Mouse (Mus musculus) heart, embryonic 14.5 days (tissue): ENCODE results near the gene Gm45021. TPM values are rescaled to one million over a fixed set of nuclear protein-coding genes. Genes with fewer than 3 reads are reported as not detected.
A peak's percentile ranks its signal among the peaks of the same experiment; 100 is the strongest.

Experiments
- ATAC-seq: fragments of 200-750 bp; cut with Nextera tagmentation; 2 replicates; pipeline ENCODE4 v1.8.0; 2017; ENCODE audit warnings: low read depth, moderate TSS enrichment; ENCODE audit not compliant: insufficient number of reproducible peaks, insufficient read depth, low FRiP score
- H3K27ac ChIP-seq, 2 experiments: fragments of 200-500 bp in 1 of 2; fragments of 300-500 bp in 1 of 2; sonication (generic) in 1 of 2; replicated peaks in 1 of 2; 2 replicates each; pipeline ENCODE4 v1.5.1; 2012 to 2014; ENCODE audit warnings: low read depth in 2 of 2, low read length in 2 of 2, control low read depth in 1 of 2, mild to moderate bottlenecking in 1 of 2, mixed read lengths in 1 of 2; ENCODE audit not compliant: control insufficient read depth in 1 of 2, insufficient read depth in 1 of 2
- H3K27me3 ChIP-seq: fragments of 300-500 bp; sonication (generic); 2 replicates; pipeline ENCODE4 v1.6.1; 2014; ENCODE audit warnings: mild to moderate bottlenecking, low read length, control low read depth; ENCODE audit not compliant: control insufficient read depth, insufficient read depth
- H3K36me3 ChIP-seq: fragments of 300-500 bp; sonication (generic); 2 replicates; pipeline ENCODE4 v1.6.1; 2014; ENCODE audit warnings: mild to moderate bottlenecking, control low read depth, low read length, mixed read lengths; ENCODE audit not compliant: control insufficient read depth, insufficient read depth
- H3K4me1 ChIP-seq, 2 experiments: fragments of 200-500 bp in 1 of 2; fragments of 300-500 bp in 1 of 2; sonication (generic) in 1 of 2; 2 replicates each; pipeline ENCODE4 v1.6.1; 2012 to 2014; ENCODE audit warnings: low read length in 2 of 2, control low read depth in 1 of 2, mixed read lengths in 1 of 2; ENCODE audit not compliant: control insufficient read depth in 2 of 2, insufficient read depth in 2 of 2
- H3K4me2 ChIP-seq: fragments of 300-500 bp; sonication (generic); 2 replicates; pipeline ENCODE4 v1.6.1; 2014; ENCODE audit warnings: mild to moderate bottlenecking, low read length
- H3K4me3 ChIP-seq, 2 experiments: fragments of 200-500 bp in 1 of 2; fragments of 300-500 bp in 1 of 2; sonication (generic) in 1 of 2; 2 replicates each; pipeline ENCODE4 v1.5.1; 2012 to 2014; ENCODE audit warnings: low read length in 2 of 2, mild to moderate bottlenecking in 2 of 2, control low read depth in 1 of 2, low read depth in 1 of 2, moderate library complexity in 1 of 2; ENCODE audit not compliant: control insufficient read depth in 1 of 2, insufficient read depth in 1 of 2
- H3K9ac ChIP-seq: fragments of 300-500 bp; sonication (generic); 2 replicates; pipeline ENCODE4 v1.6.1; 2014; ENCODE audit warnings: mild to moderate bottlenecking, low read length
- H3K9me3 ChIP-seq: fragments of 300-500 bp; sonication (generic); 2 replicates; pipeline ENCODE4 v1.6.1; 2016; ENCODE audit warnings: low read length, control low read depth; ENCODE audit not compliant: control insufficient read depth
- WGBS: fragments of 180-500 bp; shearing (Covaris S2); extraction: QIAGEN DNeasy Blood & Tissue Kit; methylation state at CpG from one replicate; pipeline ENCODE4 v1.1.7; 2014; 5-methylcytosine and 5-hydroxymethylcytosine counted together
- polyA plus RNA-seq: library from polyadenylated mRNA; unstranded; fragments of >200 nt; fragmentation: Nextera tagmentation; extraction: Ambion mirVana; gene quantifications from 2 replicates; pipeline ENCODE4 v1.2.1, GENCODE M21; 2014

The Gm45021 gene
- polyA plus RNA-seq, 1 experiment from 2014 or later, result 1.3 TPM

DNA sequence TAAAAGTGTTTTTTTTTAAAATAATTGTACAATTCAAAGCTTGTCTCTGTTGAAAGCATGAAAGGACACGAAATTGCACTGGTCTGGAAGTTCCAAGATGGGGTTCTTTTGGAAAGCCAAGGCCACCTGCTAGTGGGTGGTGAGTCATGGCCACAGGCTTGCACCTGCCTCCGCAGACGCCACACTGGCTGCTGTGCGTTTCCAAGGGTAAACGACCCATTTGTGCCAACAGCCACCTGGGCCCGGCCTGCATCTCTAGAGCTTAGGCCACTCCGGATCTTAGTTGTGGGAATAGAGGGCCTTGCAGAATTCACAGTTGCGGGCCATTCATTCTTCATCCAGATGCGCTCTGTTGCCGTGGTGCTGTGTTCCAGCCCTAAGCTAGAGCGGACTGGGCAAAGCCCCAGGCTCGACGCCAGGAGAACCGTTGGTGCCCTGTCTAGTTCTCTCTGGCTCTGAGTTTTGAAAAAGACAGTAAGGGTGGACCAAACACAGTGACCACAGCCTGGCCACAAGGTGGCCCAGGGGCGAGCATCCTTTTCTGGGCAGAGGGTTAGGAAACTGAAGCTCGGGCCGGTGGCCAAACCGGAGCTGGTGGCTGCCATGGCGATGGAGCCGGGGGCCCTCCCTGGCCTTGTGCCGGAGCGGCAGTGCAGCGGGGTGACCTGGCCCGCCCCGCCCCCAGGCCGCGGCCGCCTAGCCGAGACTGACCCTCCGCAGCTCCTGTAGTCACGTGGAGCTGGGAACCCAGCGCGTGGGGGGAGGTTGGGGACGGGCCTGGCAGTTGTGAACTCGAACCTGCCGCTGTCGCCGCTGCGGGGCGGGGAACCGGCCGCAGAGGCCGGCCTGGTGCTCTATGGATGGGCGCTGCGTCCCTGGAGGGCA is 4.0 kb downstream of the Gm45021 start, which contains the start of the genes Repin1 and Gm44965:
Gene Repin1, plus strand, starts transcription at position 726 of the 885 bp plus-strand sequence.
Gene Gm44965, plus strand, starts transcription at position 784 of the 885 bp plus-strand sequence.
- H3K9me3 ChIP-seq, result peaks cover 20% of the 10 kb centered on the region
- H3K36me3 ChIP-seq, result peaks cover 31% of the 10 kb centered on the region
- H3K9ac ChIP-seq, result peak within 1 kb of the TSS; percentile 94
- ATAC-seq, result peak; percentile 90
- peaks cover 23 to 30% of the 10 kb centered on the region in 2 experiments for H3K4me1 ChIP-seq
- peak within 1 kb of the TSS; percentile 90 to 92 for H3K27ac ChIP-seq
- peak within 1 kb of the TSS; percentile 88 for H3K4me2 ChIP-seq
- no peaks in the 10 kb centered on the region for H3K27me3 ChIP-seq
- H3K4me3 ChIP-seq, result peak within 1 kb of the TSS; percentile 74 to 95
- 9% methylated on average over 41 of the region's 45 CpGs for WGBS

GRCm38 (mm10) chr6:48594043-48594738 is 4.8 kb downstream of the Gm45021 start:
- peak overlapping the region; percentile 94 for H3K9ac ChIP-seq
- H3K4me3 ChIP-seq, result peak overlapping the region; percentile 74 to 95
- no peaks in the 10 kb centered on the region for H3K27me3 ChIP-seq
- H3K9me3 ChIP-seq, result peaks cover 20% of the 10 kb centered on the region
- peaks cover 39% of the 10 kb centered on the region for H3K36me3 ChIP-seq
- peaks cover 20 to 26% of the 10 kb centered on the region in 2 experiments for H3K4me1 ChIP-seq
- H3K27ac ChIP-seq, result peak overlapping the region; percentile 90 to 92
- peak overlapping the region; percentile 88 for H3K4me2 ChIP-seq
- WGBS, result 1% methylated on average over 37 of the region's 41 CpGs
- peak; percentile 19; the same call in 1 of the 2 replicates for ATAC-seq

- Histone ChIP-seq H3K36me3 (peaks cover 50% of the 10 kb centered on the region), H3K4me1 (peaks cover 12 to 16% of the 10 kb centered on the region in 2 experiments), H3K27ac (no peak overlapping the region), H3K4me2 (peak overlapping the region; percentile 88), H3K9me3 (peaks cover 20% of the 10 kb centered on the region), H3K4me3 (peak overlapping the region; percentile 6 to 74; a peak in 1 of 4 replicates), H3K27me3 (no peaks in the 10 kb centered on the region), H3K9ac (peak overlapping the region; percentile 94)
- 67% methylated on average over 1 of the region's 1 CpGs for WGBS
- no peak for ATAC-seq
Observed at GRCm38 (mm10) chr6:48595278-48595677, 5.9 kb downstream of the Gm45021 start.

DNA sequence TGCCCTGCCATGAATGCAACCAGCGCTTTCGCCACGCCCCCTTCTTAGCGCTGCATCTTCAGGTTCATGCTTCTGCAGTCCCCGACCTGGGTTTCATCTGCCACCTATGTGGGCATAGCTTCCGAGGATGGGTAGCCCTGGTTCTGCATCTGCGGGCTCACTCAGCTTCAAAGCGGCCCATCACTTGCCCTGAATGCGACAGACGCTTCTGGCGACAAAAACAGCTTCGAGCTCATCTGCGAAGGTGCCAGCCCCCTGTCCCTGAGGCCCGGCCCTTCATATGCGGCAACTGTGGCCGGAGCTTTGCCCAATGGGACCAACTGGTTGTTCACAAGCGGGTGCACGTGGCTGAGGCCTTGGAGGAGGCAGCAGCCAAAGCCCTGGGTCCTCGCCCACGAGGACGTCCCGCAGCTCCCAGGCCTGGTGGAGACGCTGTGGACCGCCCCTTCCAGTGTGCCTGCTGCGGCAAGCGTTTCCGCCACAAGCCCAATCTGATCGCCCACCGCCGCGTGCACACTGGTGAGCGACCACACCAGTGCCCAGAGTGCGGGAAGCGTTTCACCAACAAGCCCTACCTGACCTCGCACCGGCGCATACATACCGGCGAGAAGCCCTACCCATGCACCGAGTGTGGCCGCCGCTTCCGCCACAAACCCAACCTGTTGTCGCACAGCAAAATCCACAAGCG is 7.3 kb downstream of the Gm45021 start:
- Histone ChIP-seq H3K27me3 (no peaks in the 10 kb centered on the region), H3K4me1 (peaks cover 12 to 19% of the 10 kb centered on the region in 2 experiments), H3K4me2 (no peak overlapping the region), H3K9ac (no peak overlapping the region), H3K4me3 (no peak overlapping the region), H3K9me3 (peaks cover 20% of the 10 kb centered on the region), H3K36me3 (peaks cover 54% of the 10 kb centered on the region), H3K27ac (no peak overlapping the region)
- WGBS, result 93% methylated on average over 44 of the region's 45 CpGs
- ATAC-seq, result no peak

- H3K27ac ChIP-seq, result no peak overlapping the region
- no peak overlapping the region for H3K4me2 ChIP-seq
- no peak overlapping the region for H3K9ac ChIP-seq
- peaks cover 20% of the 10 kb centered on the region for H3K9me3 ChIP-seq
- H3K27me3 ChIP-seq, result no peaks in the 10 kb centered on the region
- 95% methylated on average over 27 of the region's 27 CpGs for WGBS
- peaks cover 54% of the 10 kb centered on the region for H3K36me3 ChIP-seq
- peaks cover 12 to 19% of the 10 kb centered on the region in 2 experiments for H3K4me1 ChIP-seq
- H3K4me3 ChIP-seq, result no peak overlapping the region
- no peak for ATAC-seq
Observed at GRCm38 (mm10) chr6:48597233-48597625, 7.8 kb downstream of the Gm45021 start.

DNA sequence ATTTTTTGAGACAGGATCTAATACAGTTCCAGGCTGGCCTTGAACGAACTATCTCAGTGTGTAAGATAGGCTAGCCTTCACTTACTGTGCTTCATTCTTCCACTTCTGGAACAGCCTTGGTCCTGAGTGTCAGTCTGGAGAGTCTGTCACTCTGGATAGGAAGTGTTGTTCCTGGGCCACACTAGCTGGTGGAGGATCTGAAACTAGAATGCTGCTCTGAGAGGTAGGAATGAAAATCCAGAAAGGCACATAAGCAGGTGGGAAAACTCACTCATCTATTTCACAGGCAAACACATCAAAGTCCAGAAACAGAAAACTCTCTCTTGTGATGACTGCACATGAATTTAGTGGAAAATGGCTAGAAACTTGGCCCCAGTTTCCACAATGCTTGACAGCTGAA is 11.2 kb downstream of the Gm45021 start:
- no peak overlapping the region for H3K9ac ChIP-seq
- no peak overlapping the region for H3K27ac ChIP-seq
- no peaks in the 10 kb centered on the region for H3K27me3 ChIP-seq
- H3K4me3 ChIP-seq, result no peak overlapping the region
- H3K4me1 ChIP-seq, result peaks cover 0 to 11% of the 10 kb centered on the region in 2 experiments; a peak in 1 of 4 replicates
- H3K4me2 ChIP-seq, result no peak overlapping the region
- ATAC-seq, result no peak
- peaks cover 20% of the 10 kb centered on the region for H3K9me3 ChIP-seq
- WGBS, result 83% methylated on average over 1 of the region's 1 CpGs
- H3K36me3 ChIP-seq, result peaks cover 50% of the 10 kb centered on the region
